Mouse (Mus musculus) embryo, embryonic 10.5 days (tissue): ENCODE data around the gene Cyld.

Experiments used
- DNase-seq: peaks from one replicate; pipeline ENCODE4 v3.0.0-alpha.2; 2015; ENCODE audit warnings: low spot score

Gene Cyld

GRCm38 (mm10) chr8:88793324-88793722 lies 96.5 kb downstream of the Cyld start:
- DNase-seq = no peak

DNA sequence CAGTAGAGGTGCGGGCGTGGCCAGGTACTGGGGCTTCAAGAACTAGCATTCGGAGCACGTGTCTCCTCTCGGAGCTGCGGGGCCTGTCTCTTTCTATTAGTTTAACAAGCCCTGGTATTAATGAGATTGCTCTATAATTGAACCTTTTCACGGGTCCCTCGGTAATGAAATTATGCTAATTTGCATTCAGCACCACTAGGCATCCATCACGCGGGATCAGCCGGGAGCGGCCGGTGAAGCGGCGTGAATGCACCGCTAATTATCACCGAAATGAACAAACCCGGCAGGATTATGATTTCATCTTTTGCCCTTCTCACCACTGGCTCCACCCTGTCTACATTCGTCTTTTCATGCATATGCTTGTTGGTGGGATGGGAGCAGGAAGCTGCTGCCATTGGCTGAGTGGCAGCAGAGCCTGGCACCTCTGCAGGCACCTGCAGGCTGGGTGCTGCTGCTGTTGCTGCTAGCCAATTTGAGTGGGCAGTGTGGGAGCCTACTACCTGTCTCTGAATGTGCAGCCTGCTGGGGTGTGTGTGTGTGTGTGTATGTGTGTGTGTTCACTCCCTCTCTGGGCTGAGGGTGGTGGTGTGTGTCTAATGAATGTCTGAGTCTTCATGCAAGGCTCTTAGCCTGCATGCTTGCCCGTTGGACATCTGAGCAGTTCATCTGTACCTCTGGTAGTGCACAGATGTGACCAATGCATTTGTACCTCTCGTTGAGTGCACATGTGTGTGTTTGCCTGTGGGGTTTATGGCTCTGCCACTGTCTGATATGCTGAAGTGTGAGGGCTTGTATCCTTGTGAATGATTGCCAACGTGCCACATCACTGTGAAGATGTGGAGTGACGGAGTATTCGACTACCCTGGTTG lies 97.2 kb downstream of the Cyld start:
- DNase-seq = no peak

- no peak for DNase-seq
Measured at GRCm38 (mm10) chr8:88794615-88794907, 97.7 kb downstream of the Cyld start.

GRCm38 (mm10) chr8:88795896-88796295 lies 99.1 kb downstream of the Cyld start:
- DNase-seq = no peak

- DNase-seq = no peak
Measured at GRCm38 (mm10) chr8:88796651-88797050, 99.8 kb downstream of the Cyld start.
